ENCODE assay signal across 10 mouse cellular contexts in the genomic region with DNA sequence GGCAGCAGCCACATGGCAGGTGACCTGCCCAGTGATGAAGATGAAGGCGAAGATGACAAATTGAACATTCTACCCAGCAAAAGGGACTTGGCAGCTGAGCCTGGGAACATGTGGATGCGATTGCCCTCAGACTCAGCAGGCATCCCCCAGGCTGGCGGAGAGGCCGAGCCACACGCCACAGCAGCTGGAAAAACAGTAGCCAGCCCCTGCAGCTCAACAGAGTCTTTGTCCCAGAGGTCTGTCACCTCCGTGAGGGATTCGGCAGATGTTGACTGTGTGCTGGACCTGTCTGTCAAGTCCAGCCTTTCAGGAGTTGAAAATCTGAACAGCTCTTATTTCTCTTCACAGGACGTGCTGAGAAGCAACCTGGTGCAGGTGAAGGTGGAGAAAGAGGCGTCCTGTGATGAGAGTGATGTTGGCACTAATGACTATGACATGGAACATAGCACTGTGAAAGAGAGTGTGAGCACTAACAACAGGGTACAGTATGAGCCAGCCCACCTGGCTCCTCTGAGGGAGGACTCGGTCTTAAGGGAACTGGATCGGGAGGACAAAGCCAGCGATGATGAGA. TPM values are rescaled to one million over a fixed set of nuclear protein-coding genes. Genes with fewer than 3 reads are reported as not detected.
DNase-seq lines count a peak whose midpoint lies in the region; ATAC-seq and TF ChIP-seq lines count a peak whose summit lies in the region.
"Had no signal": no experiment of that assay in that cellular context is flagged by ENCODE, and none has a peak within 500 bp of the region (broad histone marks: within the 10 kb centered on the region; RNA-seq: fewer than 3 reads in every experiment).

No protein-coding gene starts in this region.

- H3K79me2 ChIP-seq in C2C12 (ENCODE audit: control insufficient read depth, insufficient read depth) = peaks cover 10% of the 10 kb centered on the region

- no peak for ATAC-seq in forebrain, embryonic 12.5 days (ENCODE audit: low FRiP score)
- ATAC-seq in monocyte, adult 5-6 weeks (replicated peaks; ENCODE audit: insufficient number of reproducible peaks, low FRiP score, low TSS enrichment, poor library complexity, severe bottlenecking) = no peak

- no peaks in the 10 kb centered on the region for H3K9me3 ChIP-seq in forebrain, embryonic 12.5 days

- H3K4me2 ChIP-seq in forebrain, embryonic 12.5 days = peak overlapping the region; percentile 75

- peaks cover 68% of the 10 kb centered on the region for H3K4me1 ChIP-seq in forebrain, embryonic 12.5 days

- H3K79me3 ChIP-seq in C2C12 (ENCODE audit: low read depth) = no peaks in the 10 kb centered on the region

- peak; percentile 72 for DNase-seq in cerebellum, adult 9-10 months
- peak; percentile 79 for DNase-seq in mesoderm, embryonic 11.5 days (ENCODE audit: low read depth, low spot score)
- DNase-seq in right cerebral cortex, postnatal 14 days = no peak
- no peak for DNase-seq in kidney, postnatal 36 days
- no peak for DNase-seq in urinary bladder, postnatal 14 days (ENCODE audit: low spot score)
- DNase-seq: gastrocnemius, postnatal 25 days had no signal

- no peaks in the 10 kb centered on the region for H3K27me3 ChIP-seq in C2C12 (ENCODE audit: control insufficient read depth, insufficient read depth, insufficient read length)
- no peaks in the 10 kb centered on the region for H3K27me3 ChIP-seq in forebrain, embryonic 12.5 days

- peak overlapping the region; percentile 92 for H3K27ac ChIP-seq in forebrain, embryonic 12.5 days
- H3K27ac ChIP-seq: kidney, postnatal 0 days had no signal

- no peak for TF ChIP-seq CTCF in C2C12 (IDR thresholded peaks at IDR 0.05; ENCODE audit: control insufficient read depth, insufficient read depth, insufficient read length)

- peak overlapping the region; percentile 53 for H3K9ac ChIP-seq in forebrain, embryonic 12.5 days

- no peak overlapping the region for H3ac ChIP-seq in C2C12 (ENCODE audit: control insufficient read depth, insufficient read length, low read depth)

- WGBS in forebrain, embryonic 12.5 days = 35% methylated on average over 12 of the region's 12 CpGs

- no peak overlapping the region for H3K4me3 ChIP-seq in C2C12 (ENCODE audit: insufficient read depth, poor library complexity, severe bottlenecking)
- H3K4me3 ChIP-seq in forebrain, embryonic 12.5 days (replicated peaks) = peak overlapping the region; percentile 87

- peaks cover 23% of the 10 kb centered on the region for H3K36me3 ChIP-seq in C2C12 (ENCODE audit: control insufficient read depth, insufficient read depth)
- peaks cover 17% of the 10 kb centered on the region for H3K36me3 ChIP-seq in forebrain, embryonic 12.5 days (replicated peaks)

TF ChIP-seq in C2C12, 6 proteins besides CTCF, POLR2A, EP300 and RAD21:
- no peak for TF ChIP-seq MAX (IDR thresholded peaks at IDR 0.05)
- peak; percentile 4 for TF ChIP-seq MYOD1 (IDR thresholded peaks at IDR 0.05; ENCODE audit: control insufficient read depth, insufficient read length, low read depth)
- no peak for TF ChIP-seq CEBPB (IDR thresholded peaks at IDR 0.05; ENCODE audit: low read depth)
- no peak for TF ChIP-seq MYOG (IDR thresholded peaks at IDR 0.05; ENCODE audit: control insufficient read depth, extremely low read depth, insufficient read length)

RNA-seq across cellular contexts. Expression of a gene that starts 5.5 kb away (rescaled TPM):
- 7.5 TPM for polyA plus RNA-seq in C2C12 (2012; fragmentation: generic; extraction: Trizol)
- 21.3 and 21.6 TPM in 2 replicates for polyA plus RNA-seq in forebrain, embryonic 12.5 days (2016; fragmentation: Nextera tagmentation; extraction: Ambion mirVana)
- 21.8 to 50.1 TPM (median 31.3 TPM) in 3 replicates for total RNA-seq in monocyte, adult 5-6 weeks (2017)

Comparison
In these comparisons a context has a peak if more than half of its experiments do, and no peak if none do; other contexts are left out.
1. DNase-seq: peak in cerebellum, adult 9-10 months (single experiment) and mesoderm, embryonic 11.5 days (single experiment); none in right cerebral cortex, postnatal 14 days (single experiment), kidney, postnatal 36 days (0 of 2) and urinary bladder, postnatal 14 days (single experiment).